Mouse (Mus musculus) urinary bladder, adult 18-20 months (tissue): ENCODE measurements around the gene Alox5.
"Not testable (repeated sequence)": the region's sequence is repeated elsewhere in the genome, so short reads cannot be mapped to it uniquely, and the experiment has no call there.

ENCODE experiments used
- DNase-seq, 2 experiments: peaks; one replicate each; pipeline ENCODE4 v3.0.0; 2022; ENCODE audit warnings: low spot score in 2 of 2, mixed read lengths in 2 of 2

Alox5 gene

DNA sequence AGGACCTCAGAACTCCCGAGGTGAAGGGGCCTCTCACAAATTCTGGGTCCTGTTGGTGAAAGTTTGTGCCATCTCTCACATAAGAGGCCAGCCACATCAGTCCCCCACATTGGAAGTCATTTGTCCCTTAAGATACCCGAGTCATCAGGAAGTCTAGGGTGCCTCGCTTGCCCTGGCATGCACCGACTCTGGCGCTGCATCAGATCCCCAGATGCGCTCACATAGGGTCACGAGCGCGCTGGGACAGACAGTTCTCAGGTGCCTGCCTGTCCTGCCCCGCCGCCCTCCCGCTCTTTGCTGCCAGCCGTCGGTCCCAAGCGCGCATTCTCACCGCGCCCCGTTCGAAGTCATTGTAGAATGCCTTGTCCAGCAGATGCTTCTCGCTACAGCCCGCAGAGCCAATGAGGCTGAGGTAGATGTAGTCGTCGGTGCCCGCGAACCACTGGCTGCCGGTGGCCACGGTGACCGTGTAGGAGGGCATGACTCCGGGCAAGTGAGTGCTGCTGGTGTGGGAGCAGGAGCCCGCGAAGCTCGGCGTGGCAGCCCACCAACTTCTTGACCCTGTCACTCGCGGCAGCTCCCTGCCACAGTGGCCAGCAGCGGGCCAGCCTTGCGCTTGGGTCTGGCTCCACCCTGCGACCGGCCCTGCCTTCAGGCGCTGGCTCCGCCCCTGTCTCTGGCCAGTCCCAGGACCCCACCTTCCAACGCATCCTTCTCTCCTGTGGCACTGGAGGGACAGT is at the start of gene Alox5:
Gene Alox5 (minus strand): TSS at position 635 of the 740 bp plus-strand sequence.
- peak; percentile 3 to 5 for DNase-seq

DNA sequence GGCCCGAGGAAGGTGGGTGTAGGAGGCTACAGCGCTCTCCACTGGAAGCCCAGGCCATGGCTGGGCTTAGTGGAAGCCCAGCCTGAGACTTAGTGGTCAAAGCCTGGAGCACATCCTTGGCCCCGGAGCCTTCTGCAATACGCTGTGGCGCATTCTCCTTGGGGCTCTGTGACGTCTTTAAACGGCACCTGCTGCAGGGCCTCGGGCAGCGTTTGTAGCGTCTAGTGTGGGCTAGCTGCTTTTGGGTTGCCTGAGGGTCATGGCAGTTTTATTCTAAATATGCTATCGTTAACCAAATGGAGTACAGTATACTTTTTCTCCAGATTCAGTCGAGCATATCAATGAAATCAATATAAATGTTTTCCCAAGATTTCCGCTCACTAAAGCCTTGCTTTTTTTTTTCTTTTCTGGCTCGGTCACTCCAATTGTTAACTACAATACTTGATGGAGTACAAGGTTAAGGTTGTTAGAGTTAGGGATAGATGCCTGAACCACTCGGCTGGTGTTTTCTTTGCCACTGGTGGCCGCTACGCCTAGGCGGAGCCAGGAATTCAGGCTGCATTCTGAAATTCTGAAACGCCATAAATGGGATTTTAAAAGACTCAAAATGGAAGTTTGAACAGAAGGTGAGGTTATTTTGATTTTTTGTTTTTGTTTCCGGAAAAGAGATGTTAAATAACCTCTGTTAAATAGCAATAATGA is 45.5 kb upstream of the Alox5 start, which contains the start of gene Olfr212:
Gene Olfr212 (plus strand): TSS at position 215 of the 702 bp plus-strand sequence.
- DNase-seq: not testable (repeated sequence)

DNA sequence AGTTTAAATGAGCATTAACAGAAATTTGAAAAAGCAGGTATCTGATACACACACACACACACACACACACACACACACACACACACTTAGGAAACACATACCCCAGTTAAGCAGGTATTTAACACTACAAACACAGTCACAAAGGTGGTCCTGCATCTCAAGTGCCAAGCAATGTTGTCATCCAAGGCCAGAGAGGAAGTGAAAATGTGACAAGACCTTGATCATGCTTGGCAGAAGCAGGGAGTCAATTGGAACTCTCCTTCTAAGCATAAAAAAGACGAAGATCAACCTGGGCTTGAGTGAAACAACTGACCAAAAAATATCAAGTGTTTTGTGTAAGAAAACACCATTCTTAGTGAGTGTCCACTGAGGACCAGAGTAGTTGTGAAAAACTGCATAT is 35.0 kb upstream of the Alox5 start:
- no peak for DNase-seq

DNA sequence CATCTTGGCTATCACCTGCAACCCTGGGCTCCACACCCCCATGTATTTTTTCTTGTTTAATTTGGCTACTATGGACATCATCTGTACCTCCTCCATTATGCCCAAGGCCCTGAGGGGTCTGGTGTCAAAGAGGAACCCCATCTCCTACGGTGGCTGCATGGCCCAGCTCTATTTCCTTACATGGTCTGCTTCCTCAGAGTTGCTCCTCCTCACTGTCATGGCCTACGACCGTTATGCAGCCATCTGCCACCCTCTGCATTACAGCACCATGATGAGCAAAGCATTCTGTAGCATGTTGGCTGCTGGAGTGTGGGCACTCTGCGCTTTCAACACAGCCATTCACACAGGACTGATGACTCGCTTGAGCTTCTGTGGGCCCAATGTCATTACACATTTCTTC is 32.8 kb upstream of the Alox5 start:
- no peak for DNase-seq

DNA sequence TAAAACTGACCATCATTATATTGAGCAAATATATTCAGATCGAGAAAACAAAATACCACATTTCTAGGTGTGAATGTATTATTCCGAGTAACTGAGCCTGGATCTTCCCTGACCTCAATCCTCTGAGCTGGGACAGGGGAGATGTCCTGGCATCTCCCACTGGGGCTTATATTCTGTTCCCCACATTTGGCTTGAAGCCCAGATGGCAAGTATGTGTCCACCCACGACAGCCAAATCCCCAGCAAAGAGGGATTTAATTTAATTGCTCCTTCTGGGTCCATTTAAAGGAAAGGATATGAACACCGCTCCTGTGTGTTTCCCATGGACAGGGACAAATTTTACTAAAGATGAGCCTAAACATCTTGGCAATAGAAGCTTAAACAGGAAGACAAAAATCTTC is 27.8 kb upstream of the Alox5 start, which contains the start of gene Olfr211:
Gene Olfr211 (plus strand): TSS at position 301 of the 400 bp plus-strand sequence.
- DNase-seq: no peak

DNA sequence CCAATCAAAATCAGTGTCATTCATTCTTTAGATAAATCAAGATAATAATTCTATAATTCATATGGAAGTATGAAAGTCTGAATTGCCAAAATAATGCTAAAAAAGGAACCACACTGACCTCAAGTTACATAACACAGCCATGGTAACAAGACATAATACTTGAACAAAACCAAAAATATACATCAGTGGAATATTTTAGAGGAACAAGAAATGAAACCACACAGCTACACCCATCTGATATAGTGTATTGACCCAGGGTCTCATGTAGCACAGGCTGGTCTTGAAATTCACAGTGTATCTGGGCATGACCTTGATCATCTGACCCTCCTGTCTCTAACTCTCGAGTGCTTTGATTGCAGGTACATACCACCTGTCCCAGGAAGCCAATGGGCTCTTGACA is 25.9 kb upstream of the Alox5 start:
- no peak for DNase-seq

DNA sequence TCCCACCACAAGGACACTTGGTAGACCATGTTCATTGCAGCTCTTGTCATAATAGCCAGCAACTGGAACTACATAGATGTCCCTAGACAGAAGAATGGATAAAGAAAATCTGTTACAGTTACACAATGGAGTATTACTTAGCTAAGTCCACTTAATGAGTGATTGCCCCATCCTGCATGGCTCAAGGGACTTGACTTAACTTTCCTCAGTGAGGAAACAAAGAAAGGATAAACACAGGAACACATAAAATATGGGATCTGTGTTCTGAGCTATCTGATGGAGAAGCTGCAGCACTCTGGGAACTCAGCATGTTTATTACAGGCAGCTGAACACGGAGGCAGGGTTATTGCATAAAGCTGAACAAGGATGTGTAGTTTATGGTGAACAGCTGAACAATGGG is 24.1 kb upstream of the Alox5 start:
- DNase-seq: no peak

DNA sequence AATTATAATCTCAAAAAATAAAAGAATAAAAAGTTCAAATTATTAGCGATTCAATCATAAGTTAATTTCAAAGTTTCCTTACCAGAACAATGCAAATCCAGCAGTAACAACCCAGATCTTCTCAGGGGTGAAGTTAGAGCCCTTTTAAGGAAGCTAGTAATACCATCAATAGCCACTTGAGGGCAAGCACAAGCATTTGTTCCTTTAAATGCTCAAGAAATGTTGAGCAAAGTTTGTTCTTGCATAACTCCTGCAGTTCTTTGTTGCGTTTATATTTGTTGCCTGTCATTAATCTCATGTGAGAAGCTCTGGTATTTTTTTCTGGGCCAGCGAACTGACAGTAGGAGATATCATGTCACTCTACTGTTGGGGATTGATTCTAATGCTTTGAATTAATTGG is 7.1 kb upstream of the Alox5 start:
- no peak for DNase-seq

DNA sequence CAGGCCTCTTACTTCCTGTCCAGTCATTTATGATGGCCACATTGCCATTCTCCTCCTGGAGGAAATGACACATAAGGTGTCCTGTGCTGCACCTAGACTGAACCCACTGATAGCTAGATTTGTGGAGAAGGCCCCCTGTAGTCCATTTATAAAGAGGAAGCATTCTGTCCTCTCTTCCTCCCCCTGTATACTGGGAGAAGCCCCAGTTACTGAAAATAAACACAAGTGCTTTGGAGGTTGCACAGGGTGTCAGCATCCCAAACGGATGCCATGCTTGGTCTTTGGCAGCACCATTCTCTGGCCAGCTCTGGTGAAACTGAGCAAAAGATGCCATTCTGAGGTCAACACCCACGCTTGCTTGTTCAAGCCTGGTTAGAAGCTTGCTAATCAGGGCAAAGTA is 1.7 kb downstream of the Alox5 start:
- no peak for DNase-seq

DNA sequence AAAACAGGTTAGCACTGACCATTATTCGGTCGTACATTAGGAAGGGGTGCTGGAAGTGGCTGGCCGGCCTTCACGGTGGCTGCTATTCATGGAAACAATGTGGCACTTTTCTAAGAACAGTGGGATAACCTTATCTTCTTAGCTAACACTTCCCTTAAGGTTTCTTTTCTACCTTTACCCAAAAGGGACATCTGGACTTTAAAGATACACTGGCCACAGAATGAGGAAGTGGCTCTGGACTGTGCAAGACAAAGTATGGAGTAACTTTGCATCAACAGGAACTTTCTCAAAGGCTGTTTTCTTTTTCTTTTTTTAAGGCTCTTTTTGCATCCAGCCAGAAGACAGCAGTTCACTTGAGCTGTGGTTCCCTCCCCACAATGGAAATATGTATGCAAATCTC is 2.2 kb downstream of the Alox5 start:
- DNase-seq: no peak

DNA sequence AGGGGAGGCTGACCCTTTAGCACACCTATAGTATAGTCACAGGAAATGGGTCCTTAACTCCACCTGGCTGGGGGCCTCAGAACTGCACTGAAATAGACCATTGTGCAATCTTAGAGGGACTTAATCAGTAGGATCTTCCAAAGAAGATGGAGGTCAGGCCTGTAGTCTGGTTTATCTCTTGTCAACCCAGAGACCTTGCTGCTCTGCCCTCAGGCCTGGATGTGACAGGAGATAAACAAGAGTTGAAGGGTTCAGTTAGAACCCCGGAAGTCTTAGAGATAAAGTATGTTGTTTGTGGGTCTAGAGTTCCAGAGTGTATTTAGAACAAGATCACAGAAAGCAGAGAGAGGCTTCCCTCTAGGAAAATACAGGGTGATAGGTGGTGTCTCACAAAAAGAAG is 4.5 kb downstream of the Alox5 start:
- no peak for DNase-seq

DNA sequence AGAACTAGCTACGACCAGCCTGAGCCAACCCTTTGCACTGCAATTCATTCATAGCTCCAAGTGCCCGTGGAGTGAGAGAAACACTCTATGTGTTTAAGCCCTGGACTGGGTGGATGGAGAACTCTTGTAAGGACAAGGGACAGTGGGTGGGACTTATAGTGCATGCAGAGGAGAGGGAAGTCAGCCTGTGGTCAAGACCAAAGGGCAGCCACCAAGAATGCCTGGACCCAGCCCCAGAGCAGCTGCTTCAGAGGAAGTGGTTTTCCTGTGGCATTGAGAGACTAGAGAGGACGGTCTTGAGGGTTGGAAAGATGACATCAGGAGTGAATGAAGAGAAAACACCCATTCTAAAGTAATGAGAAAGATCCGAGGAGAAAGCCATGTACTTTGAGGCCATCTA is 5.2 kb downstream of the Alox5 start:
- peak in 1 of 2 experiments; percentile 7 for DNase-seq

DNA sequence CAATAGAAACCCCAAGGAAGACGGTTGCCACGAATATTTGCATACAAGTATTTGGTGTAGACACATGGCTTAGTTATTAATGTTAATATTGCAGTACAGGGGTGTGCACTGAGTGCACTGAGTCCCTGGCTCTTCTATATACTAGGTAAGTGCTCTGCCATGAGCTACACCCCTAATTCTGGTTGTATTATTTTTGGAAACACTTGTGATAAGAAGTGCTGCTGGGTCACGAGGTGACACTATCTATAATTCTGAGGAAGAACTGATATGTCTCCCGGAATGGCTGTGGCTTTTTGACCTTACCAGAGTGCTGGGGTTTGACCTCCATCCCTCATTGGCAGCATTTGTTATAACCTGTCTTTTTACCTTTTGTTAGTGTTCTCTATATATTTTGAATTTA is 20.1 kb downstream of the Alox5 start:
- no peak for DNase-seq

DNA sequence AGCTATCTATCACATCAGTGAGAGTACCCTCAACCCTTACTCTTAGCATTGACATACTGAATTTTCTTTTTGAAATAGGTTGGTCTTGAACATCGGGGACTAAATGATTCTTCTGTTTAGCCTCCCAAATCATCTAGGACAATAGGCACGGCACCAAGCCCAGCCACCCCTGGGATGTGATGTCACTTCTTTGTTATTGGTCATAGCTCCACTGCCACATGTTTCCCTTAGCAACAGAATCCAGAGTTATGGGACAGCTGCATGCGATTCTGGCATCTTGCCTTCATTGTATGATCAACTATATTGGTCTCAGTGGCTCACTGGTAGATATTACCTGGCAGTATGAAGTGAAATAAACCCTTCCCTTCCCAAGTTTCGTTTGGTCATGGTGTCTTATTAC is 20.5 kb downstream of the Alox5 start:
- no peak for DNase-seq

DNA sequence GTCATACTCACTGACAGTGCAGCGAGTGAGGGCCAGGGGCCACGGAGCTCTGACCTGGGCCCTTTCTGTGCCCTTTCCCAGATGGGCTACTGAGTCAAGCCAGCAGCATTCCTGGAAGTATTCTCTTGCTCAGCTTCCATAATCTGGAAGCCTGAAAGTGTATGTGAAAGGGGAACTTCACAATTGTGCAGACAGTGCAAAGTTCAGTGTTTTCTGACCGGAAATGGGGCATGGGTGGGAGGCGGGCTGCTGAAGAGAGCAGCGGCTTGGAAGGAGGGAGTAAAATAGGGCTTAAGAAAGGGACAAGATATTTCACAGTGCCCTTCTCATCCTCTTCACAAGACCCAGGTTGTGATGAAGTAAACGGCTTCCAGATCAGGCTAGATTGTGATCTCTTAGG is 21.4 kb downstream of the Alox5 start:
- no peak for DNase-seq

DNA sequence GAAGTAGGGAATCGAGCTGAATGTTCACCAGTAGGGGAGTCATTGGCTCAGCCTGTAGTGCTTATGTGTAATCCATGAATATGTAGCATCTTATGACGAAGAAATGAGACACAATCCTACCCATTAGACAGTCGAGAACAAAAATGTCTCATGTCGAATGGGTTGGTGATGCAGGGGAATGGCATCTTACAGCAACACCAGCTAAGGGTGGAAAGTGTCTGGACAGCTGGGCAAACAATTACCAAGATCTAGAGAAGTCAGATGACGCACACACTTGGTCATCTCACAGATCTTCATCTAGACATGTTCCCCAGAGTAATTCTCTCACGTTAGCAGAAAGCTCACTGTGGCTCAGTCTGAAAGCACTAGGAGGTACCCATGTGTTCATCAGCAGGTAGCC is 22.1 kb downstream of the Alox5 start:
- DNase-seq: no peak

DNA sequence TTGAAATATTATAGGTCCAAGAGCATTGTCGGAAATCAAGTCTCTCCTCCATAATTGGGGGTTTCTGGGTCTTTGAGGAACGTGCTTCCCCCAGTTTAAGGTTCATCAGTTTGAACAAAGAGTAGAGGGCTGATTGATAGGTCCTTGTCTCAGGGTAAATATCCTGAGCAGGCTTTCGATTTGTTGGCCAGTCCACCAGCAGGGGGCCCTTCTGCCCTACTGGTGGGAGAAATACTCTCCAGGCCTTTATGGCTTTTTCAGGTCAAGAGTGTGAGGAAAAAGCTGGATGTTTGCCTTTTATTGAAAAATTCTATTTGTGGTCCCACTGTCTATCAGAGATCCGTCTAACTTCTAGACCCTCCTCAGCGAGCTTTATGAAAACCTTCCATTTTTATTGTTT is 32.7 kb downstream of the Alox5 start:
- no peak for DNase-seq

DNA sequence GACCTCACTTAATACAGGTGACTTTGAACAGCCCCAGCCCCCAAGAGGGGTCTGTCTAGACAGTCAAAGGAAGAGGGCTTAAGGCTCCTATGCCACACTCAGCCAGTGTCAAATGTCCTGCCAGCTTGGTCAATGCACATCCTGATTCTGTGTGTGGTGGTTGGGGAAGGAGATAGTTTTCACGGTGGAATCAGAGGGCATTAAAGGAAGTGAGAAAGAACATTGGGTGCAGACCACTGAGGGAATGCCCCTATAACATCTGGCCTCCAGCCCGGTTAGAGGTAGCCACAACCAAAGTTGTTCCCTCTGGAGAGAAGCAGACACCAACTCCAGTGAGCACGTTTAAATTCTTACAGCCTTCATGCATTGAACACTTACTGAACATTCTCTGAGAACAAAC is 33.4 kb downstream of the Alox5 start:
- DNase-seq: no peak

DNA sequence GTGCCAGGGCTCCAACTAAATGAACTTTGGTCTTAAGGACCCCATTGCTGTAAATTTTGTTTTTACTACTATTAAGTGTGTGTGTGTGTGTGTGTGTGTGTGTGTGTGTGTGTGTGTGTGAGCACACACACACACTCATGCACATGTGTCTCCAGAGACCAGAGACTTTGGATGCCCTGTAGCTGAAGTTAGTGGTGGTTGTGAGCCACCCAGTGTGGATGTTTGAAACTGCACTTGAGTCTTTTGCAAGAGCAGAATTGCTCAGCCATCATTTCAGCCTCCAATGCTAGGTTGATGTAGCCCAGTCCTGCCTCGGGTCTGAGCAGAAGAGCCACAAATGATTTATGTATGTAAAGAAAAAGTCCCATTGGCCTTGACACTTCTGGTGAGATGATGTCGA is 37.3 kb downstream of the Alox5 start:
- DNase-seq: no peak

DNA sequence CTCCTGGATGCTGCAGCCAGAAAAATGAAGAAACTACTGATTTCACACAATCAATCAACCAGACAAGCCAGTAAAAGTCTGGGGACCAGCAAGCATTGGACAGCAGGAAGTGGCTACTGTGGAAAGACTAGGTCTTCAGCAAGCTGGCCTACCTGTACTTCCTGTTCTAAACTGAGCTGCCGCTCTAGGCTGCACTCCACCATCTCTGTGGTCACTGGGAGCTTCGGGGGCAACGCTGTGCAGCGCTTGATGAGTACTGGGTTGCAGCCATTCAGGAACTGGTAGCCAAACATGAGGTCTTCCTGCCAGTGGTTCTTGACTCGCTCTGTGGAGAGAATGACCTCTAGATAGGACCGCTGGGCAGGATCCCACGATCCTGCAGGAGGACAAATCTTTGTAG is 38.0 kb downstream of the Alox5 start:
- no peak for DNase-seq

DNA sequence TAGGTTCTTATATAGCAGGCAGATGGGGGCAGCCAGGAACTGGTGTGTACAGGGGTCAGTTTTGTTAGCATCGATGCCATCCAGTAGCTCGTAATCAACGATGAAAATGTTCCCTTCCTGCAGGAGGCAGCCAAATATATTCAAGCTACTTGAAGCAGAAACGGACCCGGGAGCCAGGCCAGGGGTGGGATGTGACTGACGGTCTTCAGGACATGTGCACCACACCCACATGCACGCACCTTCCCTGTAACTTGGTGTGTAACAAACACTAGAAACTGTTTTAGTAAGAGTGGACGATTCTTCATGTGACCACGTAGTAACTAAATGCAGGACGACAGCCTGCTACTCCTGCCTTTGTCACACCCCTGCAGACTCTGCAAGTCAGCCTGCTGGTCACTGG is 40.7 kb downstream of the Alox5 start:
- no peak for DNase-seq

DNA sequence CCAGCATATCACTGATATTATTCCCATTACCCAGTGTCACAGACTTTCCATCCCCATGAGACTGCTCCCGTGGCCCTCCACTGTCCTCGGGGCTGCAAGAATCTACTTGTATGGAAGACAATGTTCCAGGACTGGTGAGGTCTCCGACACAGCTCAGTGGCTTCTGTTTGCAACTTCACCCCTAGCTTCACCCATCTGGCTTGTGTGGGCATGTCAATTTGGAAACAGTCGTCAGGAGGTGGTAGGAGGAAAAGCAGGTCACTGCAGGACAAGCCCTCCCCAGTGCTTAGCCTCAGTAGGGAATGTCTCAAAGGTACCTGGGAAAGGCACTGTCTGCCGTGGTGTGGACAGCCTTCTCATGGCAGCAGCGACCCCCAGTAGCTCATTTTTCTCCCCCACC is 41.3 kb downstream of the Alox5 start:
- no peak for DNase-seq

DNA sequence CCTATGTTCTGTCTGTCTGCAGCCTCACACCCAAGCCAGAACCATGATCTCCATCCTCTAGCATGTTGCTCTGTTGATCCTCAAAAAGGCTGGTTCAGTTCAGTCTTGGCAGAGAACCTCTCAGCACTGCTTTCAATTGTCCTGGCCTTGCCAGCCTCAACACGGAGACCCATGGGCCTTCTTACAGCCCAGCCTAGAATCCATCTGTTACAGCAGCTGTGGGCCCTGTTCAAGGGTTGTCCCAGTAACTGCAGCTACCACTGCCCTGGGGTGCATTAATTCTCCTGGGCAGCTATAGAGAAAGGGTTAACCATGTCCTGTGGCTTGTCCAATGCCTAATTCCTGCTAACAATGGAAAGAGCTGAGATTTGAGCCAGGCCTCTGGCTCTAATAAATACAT is 42.5 kb downstream of the Alox5 start:
- no peak for DNase-seq
